Mouse (Mus musculus) thymus, adult 2 months (tissue): Measurements from ENCODE around the gene Rae1.

Source experiments
- CTCF ChIP-seq: fragments of 200-500 bp; IDR thresholded peaks from 2 replicates; pipeline ENCODE4 v1.5.1; 2012; ENCODE audit warnings: mild to moderate bottlenecking, control low read depth, low read length, moderate library complexity, borderline replicate concordance; ENCODE audit not compliant: control insufficient read depth, poor library complexity, insufficient read depth; ENCODE audit errors: extremely low read depth
- POLR2A ChIP-seq: fragments of 200-500 bp; IDR thresholded peaks from 2 replicates; pipeline ENCODE4 v1.6.1; 2012; ENCODE audit warnings: mild to moderate bottlenecking, low read length, control low read depth, moderate library complexity; ENCODE audit not compliant: control insufficient read depth, poor library complexity, insufficient read depth; ENCODE audit errors: extremely low read depth

- TF ChIP-seq CTCF (no peak), POLR2A (no peak)
Measured at GRCm38 (mm10) chr2:173019790-173020189, 19.9 kb downstream of the Rae1 start.
